Mouse (Mus musculus): ENCODE data around the gene Aqp9. TPM values are rescaled to one million over a fixed set of nuclear protein-coding genes. Genes with fewer than 3 reads are reported as not detected.

The Aqp9 gene
- polyA plus RNA-seq, 1 experiment from 2014 or later: not detected

GRCm38 (mm10) chr9:71164353-71164752 lies 4.1 kb downstream of the Aqp9 start:
- ATAC-seq (ENCODE audit: low FRiP score): no peak
- no peaks in the 10 kb centered on the region for H3K9me3 ChIP-seq (ENCODE audit: control insufficient read depth, low read length)
- no peaks in the 10 kb centered on the region for H3K27me3 ChIP-seq (ENCODE audit: control insufficient read depth, insufficient read depth, low read length)
- 82% methylated on average over 3 of the region's 3 CpGs for WGBS
- no peak for DNase-seq (ENCODE audit: low spot score)
- H3K36me3 ChIP-seq (ENCODE audit: control insufficient read depth, insufficient read depth, low read length): no peaks in the 10 kb centered on the region
- no peaks in the 10 kb centered on the region for H3K4me1 ChIP-seq (replicated peaks; ENCODE audit: control insufficient read depth, insufficient read depth, low read length)
- H3K9ac ChIP-seq (ENCODE audit: low read depth, low read length): no peak overlapping the region
- H3K4me3 ChIP-seq (ENCODE audit: low read depth, low read length): no peak overlapping the region
- H3K27ac ChIP-seq (ENCODE audit: low read depth, low read length): no peak overlapping the region
- H3K4me2 ChIP-seq (replicated peaks; ENCODE audit: low read depth, low read length): no peak overlapping the region

- ATAC-seq (ENCODE audit: low FRiP score): no peak
- H3K36me3 ChIP-seq (ENCODE audit: control insufficient read depth, insufficient read depth, low read length): no peaks in the 10 kb centered on the region
- WGBS: 69% methylated on average over 12 of the region's 12 CpGs
- H3K9me3 ChIP-seq (ENCODE audit: control insufficient read depth, low read length): no peaks in the 10 kb centered on the region
- H3K27ac ChIP-seq (ENCODE audit: low read depth, low read length): no peak overlapping the region
- H3K4me3 ChIP-seq (ENCODE audit: low read depth, low read length): no peak overlapping the region
- H3K4me1 ChIP-seq (replicated peaks; ENCODE audit: control insufficient read depth, insufficient read depth, low read length): no peaks in the 10 kb centered on the region
- no peak overlapping the region for H3K4me2 ChIP-seq (replicated peaks; ENCODE audit: low read depth, low read length)
- no peaks in the 10 kb centered on the region for H3K27me3 ChIP-seq (ENCODE audit: control insufficient read depth, insufficient read depth, low read length)
- DNase-seq (ENCODE audit: low spot score): no peak
- H3K9ac ChIP-seq (ENCODE audit: low read depth, low read length): no peak overlapping the region
Measured at GRCm38 (mm10) chr9:71162858-71163740, 5.4 kb downstream of the Aqp9 start.

DNA sequence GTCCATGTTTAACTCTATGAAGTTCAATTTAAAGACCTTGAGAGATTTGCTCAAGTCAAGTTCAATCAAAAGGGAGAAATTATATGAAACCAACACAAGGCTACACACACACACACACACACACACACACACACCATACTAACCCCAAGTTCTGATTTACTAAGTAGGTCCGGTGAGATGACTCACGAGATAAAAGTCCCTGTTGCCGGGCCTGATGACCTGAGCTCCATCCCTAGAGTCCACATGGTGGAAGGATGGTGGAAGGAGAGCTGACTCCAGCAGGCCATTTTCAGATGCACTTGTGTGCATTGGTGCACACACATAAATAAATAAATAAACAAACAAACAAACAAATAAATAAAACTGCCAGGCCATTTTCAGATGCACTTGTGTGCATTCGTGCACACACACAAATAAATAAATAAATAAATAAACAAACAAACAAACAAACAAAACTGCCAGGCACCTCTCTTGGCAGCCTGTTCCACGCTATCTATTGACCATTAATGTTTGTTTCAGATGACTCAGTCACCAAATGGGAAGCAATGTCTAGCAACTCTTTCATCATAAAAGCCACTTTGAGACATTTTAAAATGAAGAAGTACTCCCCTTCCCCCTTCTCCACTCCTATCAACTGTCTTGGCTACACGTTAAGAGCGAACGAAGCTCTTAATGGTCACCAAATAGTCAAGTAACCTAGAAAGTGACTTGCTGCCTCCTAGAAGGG lies 6.2 kb downstream of the Aqp9 start:
- H3K36me3 ChIP-seq (ENCODE audit: control insufficient read depth, insufficient read depth, low read length): no peaks in the 10 kb centered on the region
- no peak overlapping the region for H3K27ac ChIP-seq (ENCODE audit: low read depth, low read length)
- no peak overlapping the region for H3K4me2 ChIP-seq (replicated peaks; ENCODE audit: low read depth, low read length)
- H3K4me1 ChIP-seq (replicated peaks; ENCODE audit: control insufficient read depth, insufficient read depth, low read length): no peaks in the 10 kb centered on the region
- no peak for ATAC-seq (ENCODE audit: low FRiP score)
- no peaks in the 10 kb centered on the region for H3K27me3 ChIP-seq (ENCODE audit: control insufficient read depth, insufficient read depth, low read length)
- H3K9ac ChIP-seq (ENCODE audit: low read depth, low read length): no peak overlapping the region
- H3K4me3 ChIP-seq (ENCODE audit: low read depth, low read length): no peak overlapping the region
- DNase-seq (ENCODE audit: low spot score): no peak
- H3K9me3 ChIP-seq (ENCODE audit: control insufficient read depth, low read length): no peaks in the 10 kb centered on the region
- WGBS: 87% methylated on average over 8 of the region's 8 CpGs

GRCm38 (mm10) chr9:71160849-71161711 lies 7.4 kb downstream of the Aqp9 start:
- no peak for DNase-seq (ENCODE audit: low spot score)
- no peaks in the 10 kb centered on the region for H3K4me1 ChIP-seq (replicated peaks; ENCODE audit: control insufficient read depth, insufficient read depth, low read length)
- H3K27ac ChIP-seq (ENCODE audit: low read depth, low read length): no peak overlapping the region
- no peak overlapping the region for H3K4me3 ChIP-seq (ENCODE audit: low read depth, low read length)
- no peaks in the 10 kb centered on the region for H3K27me3 ChIP-seq (ENCODE audit: control insufficient read depth, insufficient read depth, low read length)
- 94% methylated on average over 13 of the region's 13 CpGs for WGBS
- ATAC-seq (ENCODE audit: low FRiP score): no peak
- H3K9me3 ChIP-seq (ENCODE audit: control insufficient read depth, low read length): no peaks in the 10 kb centered on the region
- no peak overlapping the region for H3K9ac ChIP-seq (ENCODE audit: low read depth, low read length)
- no peak overlapping the region for H3K4me2 ChIP-seq (replicated peaks; ENCODE audit: low read depth, low read length)
- no peaks in the 10 kb centered on the region for H3K36me3 ChIP-seq (ENCODE audit: control insufficient read depth, insufficient read depth, low read length)

DNA sequence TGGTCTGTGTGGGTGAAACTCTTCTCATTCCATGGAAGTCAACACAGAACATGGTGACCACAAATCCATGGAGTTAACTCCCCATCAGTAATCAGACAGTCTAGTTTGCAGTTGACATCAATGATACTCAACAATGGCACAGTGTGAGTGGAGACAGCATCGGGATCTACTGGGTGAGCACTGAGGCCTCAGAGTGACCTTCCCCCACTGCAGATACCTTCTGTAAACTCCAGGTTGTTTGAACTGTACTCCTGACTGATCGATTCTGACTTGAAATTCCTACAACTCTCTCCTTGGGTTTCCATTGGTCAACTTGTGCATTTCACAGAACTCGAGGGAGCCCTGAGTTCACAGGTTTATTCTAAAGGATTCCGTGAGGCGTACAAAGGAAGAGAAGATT lies 8.8 kb downstream of the Aqp9 start:
- Histone ChIP-seq H3K27ac (ENCODE audit: low read depth, low read length) (no peak overlapping the region), H3K4me3 (ENCODE audit: low read depth, low read length) (no peak overlapping the region), H3K4me2 (replicated peaks; ENCODE audit: low read depth, low read length) (no peak overlapping the region), H3K27me3 (ENCODE audit: control insufficient read depth, insufficient read depth, low read length) (no peaks in the 10 kb centered on the region), H3K4me1 (replicated peaks; ENCODE audit: control insufficient read depth, insufficient read depth, low read length) (no peaks in the 10 kb centered on the region), H3K9ac (ENCODE audit: low read depth, low read length) (no peak overlapping the region), H3K9me3 (ENCODE audit: control insufficient read depth, low read length) (no peaks in the 10 kb centered on the region), H3K36me3 (ENCODE audit: control insufficient read depth, insufficient read depth, low read length) (no peaks in the 10 kb centered on the region)
- ATAC-seq (ENCODE audit: low FRiP score) (no peak), DNase-seq (ENCODE audit: low spot score) (no peak)
- WGBS: 90% methylated on average over 5 of the region's 5 CpGs

DNA sequence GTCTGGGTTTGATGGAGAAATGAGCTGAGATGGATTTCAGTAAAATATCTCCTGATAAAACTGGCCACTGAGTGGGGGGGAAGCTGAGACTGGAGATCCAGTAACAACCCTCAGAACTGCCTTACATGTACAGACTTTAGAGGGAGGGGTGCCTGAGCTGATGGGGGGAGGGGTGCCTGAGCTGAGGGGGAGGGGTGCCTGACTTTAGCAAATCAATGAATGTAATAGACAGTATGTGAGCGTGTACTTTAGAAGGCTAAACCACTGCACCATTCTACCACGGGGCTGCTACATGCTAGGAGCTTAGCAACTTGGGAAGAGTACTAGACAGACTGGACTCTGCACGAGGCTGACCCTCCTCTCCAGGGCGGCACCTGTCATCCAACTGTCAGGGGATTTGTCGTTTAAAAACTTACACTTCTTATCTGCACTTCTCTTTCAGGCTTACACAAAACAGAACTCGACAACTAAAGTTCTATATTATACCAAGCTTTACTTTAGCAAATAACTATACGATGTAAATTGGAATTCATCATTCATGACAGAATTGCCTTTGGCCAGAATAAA lies 9.3 kb downstream of the Aqp9 start:
- no peak for DNase-seq (ENCODE audit: low spot score)

DNA sequence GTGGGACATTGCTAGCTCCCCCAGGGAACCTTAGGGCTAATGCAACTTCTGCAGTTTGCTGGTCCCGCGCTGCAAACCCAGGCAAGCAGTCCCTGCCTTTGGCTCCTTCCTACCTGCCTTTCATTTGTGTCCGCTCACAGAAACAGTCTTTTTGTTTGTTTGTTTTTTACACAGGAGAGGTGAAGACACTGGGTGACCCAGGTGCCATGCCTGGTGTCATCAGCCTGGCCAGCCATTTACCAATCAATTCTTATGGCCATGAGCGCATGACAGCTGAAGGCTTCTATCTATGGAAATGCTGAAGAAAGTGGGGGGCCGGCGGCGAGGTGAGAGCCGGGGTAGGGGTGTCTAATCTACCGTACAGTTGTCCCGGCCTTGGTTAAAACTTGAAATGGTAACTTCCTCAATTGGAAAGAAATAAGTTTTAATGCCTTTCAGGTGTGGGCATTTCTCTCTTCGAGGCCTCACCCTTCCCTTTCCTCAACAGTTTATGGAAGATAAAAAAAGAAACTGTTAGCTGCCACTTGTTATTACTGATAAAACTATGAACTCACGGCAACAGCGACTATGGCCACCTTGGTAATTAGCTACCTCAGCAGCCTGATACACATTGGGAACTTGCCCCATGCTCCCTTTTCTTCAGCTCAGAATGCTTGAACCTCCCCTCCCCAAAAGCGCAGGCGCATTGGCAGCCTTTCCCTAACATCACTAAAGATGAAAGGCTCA lies 10.4 kb downstream of the Aqp9 start:
- no peak overlapping the region for H3K4me2 ChIP-seq (replicated peaks; ENCODE audit: low read depth, low read length)
- no peak overlapping the region for H3K4me3 ChIP-seq (ENCODE audit: low read depth, low read length)
- DNase-seq (ENCODE audit: low spot score) (no peak), ATAC-seq (ENCODE audit: low FRiP score) (no peak)
- no peak overlapping the region for H3K27ac ChIP-seq (ENCODE audit: low read depth, low read length)
- no peaks in the 10 kb centered on the region for H3K9me3 ChIP-seq (ENCODE audit: control insufficient read depth, low read length)
- H3K27me3 ChIP-seq (ENCODE audit: control insufficient read depth, insufficient read depth, low read length): no peaks in the 10 kb centered on the region
- no peak overlapping the region for H3K9ac ChIP-seq (ENCODE audit: low read depth, low read length)
- H3K4me1 ChIP-seq (replicated peaks; ENCODE audit: control insufficient read depth, insufficient read depth, low read length): no peaks in the 10 kb centered on the region
- H3K36me3 ChIP-seq (ENCODE audit: control insufficient read depth, insufficient read depth, low read length): no peaks in the 10 kb centered on the region
- 94% methylated on average over 15 of the region's 15 CpGs for WGBS

More for the DNA sequence above, 9.3 kb downstream of the Aqp9 start:
- no peak overlapping the region for H3K4me2 ChIP-seq (replicated peaks; ENCODE audit: low read depth, low read length)
- H3K4me1 ChIP-seq (replicated peaks; ENCODE audit: control insufficient read depth, insufficient read depth, low read length): no peaks in the 10 kb centered on the region
- no peak for ATAC-seq (ENCODE audit: low FRiP score)
- WGBS: 89% methylated on average over 7 of the region's 7 CpGs
- no peak overlapping the region for H3K27ac ChIP-seq (ENCODE audit: low read depth, low read length)
- H3K36me3 ChIP-seq (ENCODE audit: control insufficient read depth, insufficient read depth, low read length): no peaks in the 10 kb centered on the region
- H3K9ac ChIP-seq (ENCODE audit: low read depth, low read length): no peak overlapping the region
- no peaks in the 10 kb centered on the region for H3K9me3 ChIP-seq (ENCODE audit: control insufficient read depth, low read length)
- no peak overlapping the region for H3K4me3 ChIP-seq (ENCODE audit: low read depth, low read length)
- H3K27me3 ChIP-seq (ENCODE audit: control insufficient read depth, insufficient read depth, low read length): no peaks in the 10 kb centered on the region
